8 mouse cellular contexts compared by ENCODE assay signal in the genomic region with DNA sequence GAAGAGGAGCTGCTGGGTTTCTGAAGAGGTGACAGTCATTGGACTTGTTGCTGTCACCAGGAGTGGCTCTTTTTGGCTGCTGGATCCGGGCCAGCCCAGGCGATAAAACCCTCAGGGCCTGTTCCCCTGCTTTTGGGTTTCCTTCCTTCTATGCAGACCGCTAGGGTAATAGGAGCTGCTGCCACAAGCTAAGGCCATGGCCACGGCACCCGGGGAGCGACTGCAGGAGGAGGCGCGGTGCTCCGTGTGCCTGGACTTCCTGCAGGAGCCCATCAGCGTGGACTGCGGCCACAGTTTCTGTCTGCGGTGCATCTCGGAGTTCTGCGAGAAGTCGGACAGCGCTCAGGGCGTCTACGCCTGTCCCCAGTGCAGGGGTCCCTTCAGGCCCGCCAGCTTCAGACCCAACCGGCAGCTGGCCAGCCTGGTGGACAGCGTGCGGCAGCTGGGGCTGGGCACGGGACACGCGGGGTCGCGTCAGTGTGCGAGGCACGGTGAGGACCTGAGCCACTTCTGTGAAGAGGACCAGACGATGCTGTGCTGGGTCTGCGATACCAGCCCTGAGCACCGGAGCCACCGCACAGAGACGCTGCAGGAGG. TPM values are rescaled to one million over a fixed set of nuclear protein-coding genes. Genes with fewer than 3 reads are reported as not detected.
DNase-seq lines count a peak whose midpoint lies in the region; ATAC-seq and TF ChIP-seq lines count a peak whose summit lies in the region.

A gene (plus strand): TSS at position 194 of the 596 bp plus-strand sequence.

- H3K27me3 ChIP-seq in kidney, adult 2 months (replicated peaks; ENCODE audit: control insufficient read depth, insufficient read depth, low read length) = no peaks in the 10 kb centered on the region
- H3K27me3 ChIP-seq in embryonic facial prominence, embryonic 10.5 days (replicated peaks; ENCODE audit: low read depth, poor library complexity, severe bottlenecking) = peaks cover 52% of the 10 kb centered on the region
- peaks cover 9% of the 10 kb centered on the region for H3K27me3 ChIP-seq in hindbrain, embryonic 11.5 days (ENCODE audit: control insufficient read depth, insufficient read depth, low read length)
- H3K27me3 ChIP-seq in stomach, embryonic 15.5 days (replicated peaks) = peaks cover 6% of the 10 kb centered on the region

- peak within 1 kb of the TSS; percentile 50; the same call in 1 of the 2 replicates for H3K9ac ChIP-seq in hindbrain, embryonic 11.5 days (ENCODE audit: low read depth, low read length)
- peak within 1 kb of the TSS; percentile 9; the same call in 1 of the 2 replicates for H3K9ac ChIP-seq in stomach, embryonic 15.5 days

- H3K27ac ChIP-seq in kidney, adult 2 months (ENCODE audit: insufficient read depth, low read depth, low read length) = no peak within 1 kb of the TSS
- peak within 1 kb of the TSS; percentile 73 for H3K27ac ChIP-seq in embryonic facial prominence, embryonic 10.5 days (replicated peaks)
- 0 out of 2 replicates have a peak within 1 kb of the TSS, but pooled peaks have one; percentile 20 for H3K27ac ChIP-seq in hindbrain, embryonic 11.5 days (ENCODE audit: low read depth, low read length)
- no peak within 1 kb of the TSS for H3K27ac ChIP-seq in stomach, embryonic 15.5 days

- ATAC-seq in hindbrain, embryonic 11.5 days (ENCODE audit: low FRiP score) = no peak
- peak; percentile 34 for ATAC-seq in megakaryocyte, adult 5-6 weeks (ENCODE audit: poor library complexity, severe bottlenecking)
- peak; percentile 56; the same call in 1 of the 2 replicates for ATAC-seq in stomach, embryonic 15.5 days (ENCODE audit: insufficient read depth, low FRiP score, low read depth)

- no peak for TF ChIP-seq POLR2A in kidney, adult 2 months (IDR thresholded peaks at IDR 0.05; ENCODE audit: low read depth, low read length)

- DNase-seq in kidney, adult 18-20 months = peak; percentile 3
- DNase-seq in kidney, adult 2 months = no peak
- peak; percentile 38 for DNase-seq in Muller cell, postnatal 12 days (ENCODE audit: inconsistent ontology term)
- DNase-seq in embryonic facial prominence, embryonic 10.5 days (ENCODE audit: low spot score) = peak; percentile 56
- peak; percentile 46 for DNase-seq in hindbrain, embryonic 11.5 days (ENCODE audit: low spot score)
- DNase-seq in gastrocnemius, postnatal 25 days = no peak

- no peaks in the 10 kb centered on the region for H3K9me3 ChIP-seq in embryonic facial prominence, embryonic 10.5 days
- H3K9me3 ChIP-seq in hindbrain, embryonic 11.5 days (ENCODE audit: control insufficient read depth, low read length) = no peaks in the 10 kb centered on the region
- no peaks in the 10 kb centered on the region for H3K9me3 ChIP-seq in stomach, embryonic 15.5 days

- peak within 1 kb of the TSS; percentile 95 for H3K4me2 ChIP-seq in hindbrain, embryonic 11.5 days (replicated peaks; ENCODE audit: low read depth, low read length)
- H3K4me2 ChIP-seq in stomach, embryonic 15.5 days = peak within 1 kb of the TSS; percentile 70

- no peaks in the 10 kb centered on the region for H3K4me1 ChIP-seq in kidney, adult 2 months (ENCODE audit: control insufficient read depth, insufficient read depth, low read length)
- H3K4me1 ChIP-seq in embryonic facial prominence, embryonic 10.5 days = peaks cover 10% of the 10 kb centered on the region
- H3K4me1 ChIP-seq in hindbrain, embryonic 11.5 days (replicated peaks; ENCODE audit: control insufficient read depth, insufficient read depth, low read length) = peaks cover 2% of the 10 kb centered on the region; the same call in 1 of the 2 replicates
- no peaks in the 10 kb centered on the region; the same call in 1 of the 2 replicates for H3K4me1 ChIP-seq in stomach, embryonic 15.5 days

- H3K36me3 ChIP-seq in kidney, adult 2 months (ENCODE audit: control insufficient read depth, insufficient read depth, low read length) = no peaks in the 10 kb centered on the region
- H3K36me3 ChIP-seq in embryonic facial prominence, embryonic 10.5 days (replicated peaks) = no peaks in the 10 kb centered on the region
- H3K36me3 ChIP-seq in hindbrain, embryonic 11.5 days (ENCODE audit: control insufficient read depth, insufficient read depth, low read length) = no peaks in the 10 kb centered on the region
- H3K36me3 ChIP-seq in stomach, embryonic 15.5 days = no peaks in the 10 kb centered on the region

- TF ChIP-seq CTCF in kidney, adult 2 months (conservative IDR thresholded peaks at IDR 0.05; ENCODE audit: insufficient read depth, insufficient read length, low read depth, low read length) = no peak

- WGBS in kidney, adult 2 months = 4% methylated on average over 34 of the region's 34 CpGs
- WGBS in embryonic facial prominence, embryonic 10.5 days = 3% methylated on average over 34 of the region's 34 CpGs
- 5% methylated on average over 34 of the region's 34 CpGs for WGBS in hindbrain, embryonic 11.5 days
- 3% methylated on average over 34 of the region's 34 CpGs for WGBS in stomach, embryonic 15.5 days

- no peak within 1 kb of the TSS for H3K4me3 ChIP-seq in kidney, adult 2 months (ENCODE audit: insufficient read depth, low read depth, low read length)
- H3K4me3 ChIP-seq in embryonic facial prominence, embryonic 10.5 days = peak within 1 kb of the TSS; percentile 60
- peak within 1 kb of the TSS; percentile 30 for H3K4me3 ChIP-seq in hindbrain, embryonic 11.5 days (ENCODE audit: low read depth, low read length)
- H3K4me3 ChIP-seq in stomach, embryonic 15.5 days (replicated peaks) = peak within 1 kb of the TSS; percentile 34

RNA-seq across cellular contexts. Expression of the gene that starts here (rescaled TPM):
- not detected in 2 replicates for polyA plus RNA-seq in kidney, adult 2 months (2012; rRNA removed)
- 0.54 and 0.62 TPM in 2 replicates for polyA plus RNA-seq in embryonic facial prominence, embryonic 10.5 days (2016; fragmentation: Nextera tagmentation; extraction: Ambion mirVana)
- polyA plus RNA-seq in hindbrain, embryonic 11.5 days (2014; fragmentation: Nextera tagmentation; extraction: Ambion mirVana) = 0.27 and 0.62 TPM in 2 replicates
- 0.11 and 0.27 TPM in 2 replicates for total RNA-seq in megakaryocyte, adult 5-6 weeks (2015)
- 0.04 TPM in 1 of 2 replicates, not detected in the other for total RNA-seq in megakaryocyte, adult 5-6 weeks (2017)
- 0.45 and 1.2 TPM in 2 replicates for polyA plus RNA-seq in stomach, embryonic 15.5 days (2015; fragmentation: Nextera tagmentation; extraction: Ambion mirVana)
- total RNA-seq in gastrocnemius, postnatal 25 days (2021) = not detected

Comparison
In these comparisons a context has a peak if more than half of its experiments do, and no peak if none do; other contexts are left out.
1. DNase-seq: peak in kidney, adult 18-20 months (single experiment) and Muller cell, postnatal 12 days (single experiment); none in kidney, adult 2 months (single experiment) and gastrocnemius, postnatal 25 days (single experiment).
2. Peak in DNase-seq, H3K4me3 ChIP-seq and H3K27ac ChIP-seq in embryonic facial prominence, embryonic 10.5 days; RNA of the gene not detected or under 1 TPM.
3. Peak in DNase-seq, H3K4me3 ChIP-seq, H3K27ac ChIP-seq, H3K9ac ChIP-seq and H3K4me2 ChIP-seq in hindbrain, embryonic 11.5 days; RNA of the gene not detected or under 1 TPM.
4. Peak in ATAC-seq in megakaryocyte, adult 5-6 weeks; RNA of the gene not detected or under 1 TPM.